Mouse (Mus musculus): ENCODE results near the gene Hectd3. TPM values are rescaled to one million over a fixed set of nuclear protein-coding genes. Genes with fewer than 3 reads are reported as not detected.

The Hectd3 gene
- polyA plus RNA-seq, 1 experiment from 2014 or later, result 14.0 TPM

DNA sequence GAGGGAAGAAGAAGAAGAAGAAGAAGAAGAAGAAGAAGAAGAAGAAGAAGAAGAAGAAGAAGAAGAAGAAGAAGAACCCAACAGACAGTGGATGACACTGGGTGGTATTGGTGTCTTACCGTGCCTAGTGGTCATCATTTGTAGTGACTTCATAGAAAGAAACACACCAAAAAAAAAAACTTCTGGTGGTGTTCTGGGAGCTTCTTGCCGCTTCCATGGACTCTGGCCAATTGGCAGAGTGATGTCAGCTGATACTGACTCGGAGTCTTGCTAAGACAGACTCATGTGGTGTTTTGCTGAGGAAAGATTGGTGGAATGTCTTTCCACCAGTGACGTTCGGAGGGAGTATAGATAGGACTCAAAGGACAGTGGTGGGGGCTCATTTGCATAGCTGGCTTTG lies 15.1 kb downstream of the Hectd3 start:
- no peak overlapping the region for H3K9ac ChIP-seq (ENCODE audit: low read depth, low read length)
- WGBS, result 85% methylated on average over 5 of the region's 5 CpGs

DNA sequence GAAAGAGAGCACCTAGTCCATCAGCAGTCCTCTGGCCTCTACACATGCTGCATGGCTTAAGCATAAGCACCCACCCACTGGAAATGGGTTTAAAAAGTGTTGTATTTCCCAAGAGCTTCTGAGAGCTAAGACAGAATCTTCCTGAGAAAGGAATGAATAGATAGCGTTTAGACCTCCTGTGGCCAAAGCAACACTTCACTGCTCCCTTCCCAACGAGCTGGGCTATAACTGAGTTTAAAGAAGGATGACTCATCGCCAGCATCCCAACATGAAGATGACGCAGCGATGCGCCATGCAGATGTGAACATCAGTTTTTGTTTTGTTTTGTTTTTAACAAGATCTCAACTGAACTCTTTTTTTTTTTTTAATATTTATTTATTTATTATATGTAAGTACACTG lies 18.5 kb downstream of the Hectd3 start:
- WGBS, result 85% methylated on average over 6 of the region's 6 CpGs
- Histone ChIP-seq H3K9me3 (ENCODE audit: control insufficient read depth, low read length) (no peaks in the 10 kb centered on the region), H3K9ac (ENCODE audit: low read depth, low read length) (no peak overlapping the region), H3K27me3 (replicated peaks; ENCODE audit: control insufficient read depth, insufficient read depth, low read length) (no peaks in the 10 kb centered on the region), H3K4me1 (ENCODE audit: control insufficient read depth, insufficient read depth, low read length) (no peaks in the 10 kb centered on the region), H3K36me3 (ENCODE audit: control insufficient read depth, insufficient read depth, low read length) (no peaks in the 10 kb centered on the region), H3K27ac (ENCODE audit: low read length) (no peak overlapping the region), H3K4me3 (ENCODE audit: low read length) (no peak overlapping the region), H3K4me2 (ENCODE audit: low read depth, low read length) (no peak overlapping the region)
- ATAC-seq, result no peak

More for the DNA sequence above, 15.1 kb downstream of the Hectd3 start:
- Histone ChIP-seq H3K9me3 (ENCODE audit: control insufficient read depth, low read length) (no peaks in the 10 kb centered on the region), H3K4me3 (ENCODE audit: low read length) (no peak overlapping the region), H3K4me1 (ENCODE audit: control insufficient read depth, insufficient read depth, low read length) (no peaks in the 10 kb centered on the region), H3K36me3 (ENCODE audit: control insufficient read depth, insufficient read depth, low read length) (no peaks in the 10 kb centered on the region), H3K27me3 (replicated peaks; ENCODE audit: control insufficient read depth, insufficient read depth, low read length) (no peaks in the 10 kb centered on the region), H3K27ac (ENCODE audit: low read length) (no peak overlapping the region), H3K4me2 (ENCODE audit: low read depth, low read length) (no peak overlapping the region)
- ATAC-seq, result no peak

DNA sequence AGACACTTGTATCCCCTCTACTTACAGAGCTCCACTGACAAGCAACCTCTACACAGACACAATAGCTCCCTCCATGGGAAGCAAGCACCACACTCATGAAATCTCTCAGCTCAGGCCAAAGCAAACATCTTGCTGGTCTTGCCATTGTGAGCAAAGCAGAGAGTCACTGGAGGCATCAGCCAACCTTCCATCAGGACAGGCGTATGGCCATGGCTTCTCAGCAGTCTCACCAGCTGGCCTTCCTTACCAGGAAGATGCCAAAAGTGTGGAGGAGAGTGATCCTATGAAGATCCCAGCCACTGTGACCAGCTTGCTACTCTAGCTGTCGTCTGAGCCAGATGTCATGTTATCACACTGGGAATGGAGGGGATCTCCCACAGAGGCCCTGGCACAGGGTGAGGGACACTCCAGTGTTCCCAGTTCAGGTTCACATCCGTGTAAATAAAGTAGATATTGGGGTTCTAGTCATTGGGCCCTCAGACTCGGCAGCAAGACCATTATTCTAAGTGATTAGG lies 19.8 kb downstream of the Hectd3 start:
- Histone ChIP-seq H3K36me3 (ENCODE audit: control insufficient read depth, insufficient read depth, low read length) (no peaks in the 10 kb centered on the region), H3K9me3 (ENCODE audit: control insufficient read depth, low read length) (no peaks in the 10 kb centered on the region), H3K27me3 (replicated peaks; ENCODE audit: control insufficient read depth, insufficient read depth, low read length) (no peaks in the 10 kb centered on the region), H3K4me2 (ENCODE audit: low read depth, low read length) (no peak overlapping the region), H3K4me3 (ENCODE audit: low read length) (no peak overlapping the region), H3K9ac (ENCODE audit: low read depth, low read length) (no peak overlapping the region), H3K4me1 (ENCODE audit: control insufficient read depth, insufficient read depth, low read length) (peaks cover 2% of the 10 kb centered on the region; the same call in 1 of the 2 replicates), H3K27ac (ENCODE audit: low read length) (no peak overlapping the region)
- no peak for ATAC-seq
- 65% methylated on average over 4 of the region's 4 CpGs for WGBS

DNA sequence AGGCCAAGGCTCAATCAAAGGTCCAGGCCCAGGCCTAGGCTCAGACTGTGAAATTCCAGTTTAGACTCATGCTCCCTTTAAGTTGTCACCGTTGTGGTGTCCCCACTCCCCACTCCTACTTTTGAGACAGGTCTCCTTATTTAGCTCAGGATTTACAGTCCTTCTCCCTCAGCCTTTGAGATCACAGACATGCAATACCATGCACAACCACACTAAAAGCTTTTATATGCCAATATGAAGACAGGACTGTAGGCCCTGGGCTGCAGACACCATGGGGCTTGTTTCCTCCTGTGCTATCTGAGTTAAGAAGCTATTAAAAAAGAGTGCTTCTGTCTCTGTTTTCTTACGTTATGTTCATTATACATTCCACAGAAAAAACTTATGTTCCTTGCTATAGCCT lies 22.6 kb downstream of the Hectd3 start:
- no peak for ATAC-seq
- WGBS, result 86% methylated on average over 2 of the region's 2 CpGs
- H3K4me1 ChIP-seq (ENCODE audit: control insufficient read depth, insufficient read depth, low read length), result peaks cover 10% of the 10 kb centered on the region; the same call in 1 of the 2 replicates

DNA sequence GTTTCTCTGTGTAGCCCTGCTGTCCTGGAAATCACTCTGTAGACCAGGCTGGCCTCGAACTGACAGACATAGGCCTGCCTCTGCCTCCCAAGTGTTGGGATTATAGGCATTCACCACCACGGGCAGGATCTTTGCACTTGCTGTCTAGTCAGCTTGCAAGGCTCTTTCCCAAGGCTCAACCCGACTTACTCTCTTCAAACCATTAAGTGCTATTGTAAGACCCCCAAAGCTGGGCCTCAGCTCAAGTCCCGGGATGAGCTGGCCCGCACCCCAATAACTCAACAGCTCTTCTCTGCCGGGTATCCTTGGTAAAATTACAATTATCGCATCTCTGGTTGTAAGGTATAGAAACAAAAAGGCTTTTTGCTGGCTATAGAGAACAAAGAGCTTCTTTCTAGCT lies 23.2 kb downstream of the Hectd3 start:
- Histone ChIP-seq H3K4me3 (ENCODE audit: low read length) (no peak overlapping the region), H3K9me3 (ENCODE audit: control insufficient read depth, low read length) (no peaks in the 10 kb centered on the region), H3K4me2 (ENCODE audit: low read depth, low read length) (no peak overlapping the region), H3K27ac (ENCODE audit: low read length) (no peak overlapping the region), H3K27me3 (replicated peaks; ENCODE audit: control insufficient read depth, insufficient read depth, low read length) (no peaks in the 10 kb centered on the region), H3K4me1 (ENCODE audit: control insufficient read depth, insufficient read depth, low read length) (peaks cover 10% of the 10 kb centered on the region; the same call in 1 of the 2 replicates), H3K36me3 (ENCODE audit: control insufficient read depth, insufficient read depth, low read length) (peaks cover 3% of the 10 kb centered on the region; the same call in 1 of the 2 replicates), H3K9ac (ENCODE audit: low read depth, low read length) (no peak overlapping the region)
- no peak for ATAC-seq
- WGBS, result 87% methylated on average over 7 of the region's 7 CpGs

More for the DNA sequence above, 22.6 kb downstream of the Hectd3 start:
- H3K4me2 ChIP-seq (ENCODE audit: low read depth, low read length), result no peak overlapping the region
- peaks cover 3% of the 10 kb centered on the region; the same call in 1 of the 2 replicates for H3K36me3 ChIP-seq (ENCODE audit: control insufficient read depth, insufficient read depth, low read length)
- no peak overlapping the region for H3K4me3 ChIP-seq (ENCODE audit: low read length)
- no peak overlapping the region for H3K27ac ChIP-seq (ENCODE audit: low read length)
- no peaks in the 10 kb centered on the region for H3K9me3 ChIP-seq (ENCODE audit: control insufficient read depth, low read length)
- H3K27me3 ChIP-seq (replicated peaks; ENCODE audit: control insufficient read depth, insufficient read depth, low read length), result no peaks in the 10 kb centered on the region
- no peak overlapping the region for H3K9ac ChIP-seq (ENCODE audit: low read depth, low read length)

DNA sequence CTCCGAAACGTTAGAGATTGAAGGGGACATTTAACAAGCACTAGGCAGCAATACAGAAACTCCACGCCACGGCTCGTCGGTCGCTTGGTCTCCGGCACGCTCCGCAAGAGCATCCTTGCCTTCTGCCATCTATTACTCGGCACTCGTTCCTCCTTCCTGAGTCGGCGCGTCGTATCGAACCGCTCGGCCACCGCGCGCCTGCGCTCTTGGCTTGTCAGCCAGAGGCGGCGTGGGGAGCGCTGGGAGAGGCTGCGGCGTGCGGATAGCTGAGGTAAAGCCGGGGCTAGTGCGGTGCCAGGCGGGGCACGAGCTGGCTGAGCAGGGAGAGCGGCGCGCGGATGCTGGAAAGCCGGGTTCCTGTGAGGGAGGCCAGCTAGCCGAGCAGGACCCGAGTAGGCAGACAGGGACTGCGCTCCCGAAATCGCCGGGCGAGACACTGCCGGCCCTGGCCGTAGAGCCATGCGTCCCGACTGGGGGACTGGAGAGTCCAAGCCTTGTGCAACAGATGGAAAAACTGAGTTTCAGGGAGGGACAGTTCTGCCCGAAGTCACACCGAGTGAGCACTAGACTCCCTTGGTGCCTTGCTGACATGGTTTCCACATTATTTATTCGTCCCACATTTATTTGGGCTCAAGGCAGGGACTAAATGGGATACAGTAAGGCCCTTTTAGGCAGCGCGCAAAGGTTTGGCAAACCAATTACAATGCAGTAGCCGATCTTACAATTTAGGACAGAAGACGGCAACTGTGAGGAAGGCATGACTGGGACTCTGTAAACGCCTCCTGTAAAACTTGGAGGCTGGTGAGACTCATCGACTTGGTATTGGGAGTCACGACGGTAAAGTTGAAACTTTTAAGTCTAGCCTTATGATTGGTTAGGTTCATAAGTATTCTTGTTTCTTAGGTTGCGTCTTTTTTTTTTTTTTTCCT lies 24.4 kb downstream of the Hectd3 start, which contains the start of gene Eif2b3:
Eif2b3 (plus strand) TSS at position 197 of the 929 bp plus-strand sequence.
- no peaks in the 10 kb centered on the region for H3K27me3 ChIP-seq (replicated peaks; ENCODE audit: control insufficient read depth, insufficient read depth, low read length)
- H3K9ac ChIP-seq (ENCODE audit: low read depth, low read length), result peak within 1 kb of the TSS; percentile 81
- peak; percentile 98 for ATAC-seq
- peaks cover 10% of the 10 kb centered on the region; the same call in 1 of the 2 replicates for H3K4me1 ChIP-seq (ENCODE audit: control insufficient read depth, insufficient read depth, low read length)
- peaks cover 3% of the 10 kb centered on the region; the same call in 1 of the 2 replicates for H3K36me3 ChIP-seq (ENCODE audit: control insufficient read depth, insufficient read depth, low read length)
- H3K4me2 ChIP-seq (ENCODE audit: low read depth, low read length), result peak within 1 kb of the TSS; percentile 79
- peak within 1 kb of the TSS; percentile 68 for H3K4me3 ChIP-seq (ENCODE audit: low read length)
- 0 out of 2 replicates have a peak within 1 kb of the TSS, but pooled peaks have one; percentile 9 for H3K27ac ChIP-seq (ENCODE audit: low read length)
- under 1% methylated on average over 61 of the region's 61 CpGs for WGBS
- H3K9me3 ChIP-seq (ENCODE audit: control insufficient read depth, low read length), result no peaks in the 10 kb centered on the region

DNA sequence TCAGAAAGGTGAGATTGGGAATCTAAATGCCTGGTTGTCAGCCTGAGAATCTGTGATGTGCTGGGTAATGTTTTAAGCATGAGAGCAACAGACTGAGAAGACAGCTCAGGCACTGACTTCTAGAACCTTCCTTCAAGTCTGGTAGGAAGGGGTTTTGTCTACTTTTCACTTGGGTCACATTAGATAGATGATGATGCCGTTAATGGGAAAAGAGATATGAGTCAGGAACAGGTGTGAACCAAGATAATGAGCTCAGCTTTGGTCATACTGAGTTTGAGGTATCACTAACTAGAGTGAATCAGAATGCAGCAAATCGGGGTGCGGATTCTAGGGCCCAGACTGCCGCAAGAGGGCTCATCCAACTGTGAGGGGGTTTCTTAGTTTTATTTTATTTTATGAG lies 28.4 kb downstream of the Hectd3 start:
- H3K9ac ChIP-seq (ENCODE audit: low read depth, low read length), result no peak overlapping the region

DNA sequence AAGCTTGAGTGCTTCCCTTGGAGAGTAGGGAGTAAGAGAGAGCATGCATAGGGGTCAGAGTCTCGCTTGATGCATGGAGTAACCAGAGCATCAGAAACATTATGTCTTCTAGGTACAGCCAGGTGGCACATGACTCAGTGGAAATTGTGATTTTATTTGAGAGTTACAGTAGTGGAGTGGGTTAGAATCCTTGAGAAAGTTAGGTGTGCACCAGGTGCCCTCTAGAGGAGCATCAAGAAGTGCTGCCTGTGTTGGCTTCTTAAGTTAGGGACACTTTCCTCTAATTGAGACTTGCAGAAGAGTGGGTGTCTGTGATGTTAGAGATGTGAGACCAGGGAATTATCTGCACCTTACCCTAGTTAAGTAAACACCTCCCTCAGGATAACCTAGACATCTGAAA lies 36.0 kb downstream of the Hectd3 start:
- 93% methylated on average over 1 of the region's 1 CpGs for WGBS
- Histone ChIP-seq H3K4me1 (ENCODE audit: control insufficient read depth, insufficient read depth, low read length) (no peaks in the 10 kb centered on the region), H3K9ac (ENCODE audit: low read depth, low read length) (no peak overlapping the region), H3K4me3 (ENCODE audit: low read length) (no peak overlapping the region), H3K4me2 (ENCODE audit: low read depth, low read length) (no peak overlapping the region), H3K27ac (ENCODE audit: low read length) (no peak overlapping the region), H3K27me3 (replicated peaks; ENCODE audit: control insufficient read depth, insufficient read depth, low read length) (no peaks in the 10 kb centered on the region), H3K9me3 (ENCODE audit: control insufficient read depth, low read length) (no peaks in the 10 kb centered on the region), H3K36me3 (ENCODE audit: control insufficient read depth, insufficient read depth, low read length) (no peaks in the 10 kb centered on the region)
- ATAC-seq, result no peak

More for the DNA sequence above, 28.4 kb downstream of the Hectd3 start:
- Histone ChIP-seq H3K4me2 (ENCODE audit: low read depth, low read length) (no peak overlapping the region), H3K27ac (ENCODE audit: low read length) (no peak overlapping the region), H3K27me3 (replicated peaks; ENCODE audit: control insufficient read depth, insufficient read depth, low read length) (no peaks in the 10 kb centered on the region), H3K36me3 (ENCODE audit: control insufficient read depth, insufficient read depth, low read length) (peaks cover 3% of the 10 kb centered on the region; the same call in 1 of the 2 replicates), H3K4me3 (ENCODE audit: low read length) (no peak overlapping the region), H3K4me1 (ENCODE audit: control insufficient read depth, insufficient read depth, low read length) (peaks cover 10% of the 10 kb centered on the region; the same call in 1 of the 2 replicates), H3K9me3 (ENCODE audit: control insufficient read depth, low read length) (no peaks in the 10 kb centered on the region)
- ATAC-seq, result no peak
- 99% methylated on average over 4 of the region's 4 CpGs for WGBS

DNA sequence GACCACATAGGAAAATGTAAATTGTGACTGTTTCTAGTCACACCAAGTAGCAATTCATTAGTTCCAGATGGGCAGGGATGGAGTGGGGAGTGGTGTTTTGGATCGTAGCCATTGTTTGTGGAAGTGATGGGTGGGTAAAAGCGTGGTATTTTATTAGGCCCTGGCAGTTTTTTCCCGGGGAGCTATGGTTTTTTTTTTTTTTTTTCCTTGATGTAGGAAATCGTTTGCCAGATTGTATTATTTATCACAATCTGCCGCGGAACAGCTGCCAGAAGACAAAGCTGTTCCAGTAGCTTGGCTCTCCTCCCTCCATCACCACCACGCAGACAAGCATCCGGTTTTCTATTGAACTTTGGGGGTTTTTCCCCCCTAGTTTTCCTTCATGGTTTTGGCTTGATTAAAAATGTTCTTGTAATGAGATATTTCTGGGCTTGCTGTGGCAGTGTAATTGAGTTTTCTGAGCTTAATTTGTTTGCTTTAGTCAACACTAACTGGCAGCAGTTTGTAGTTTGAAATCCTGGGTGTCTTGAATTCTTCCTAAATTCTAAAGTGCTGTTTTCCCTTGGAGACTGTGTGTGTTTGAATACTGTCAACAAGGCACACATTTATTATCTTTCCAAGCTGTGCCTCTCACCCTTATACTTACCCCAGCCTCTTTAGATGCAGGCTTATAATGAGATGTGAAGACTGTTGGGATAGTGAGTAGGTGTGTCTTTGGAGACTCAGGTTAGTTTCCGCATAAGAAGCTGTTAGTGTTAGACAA lies 45.0 kb downstream of the Hectd3 start:
- H3K27me3 ChIP-seq (replicated peaks; ENCODE audit: control insufficient read depth, insufficient read depth, low read length), result no peaks in the 10 kb centered on the region
- WGBS, result 34% methylated on average over 9 of the region's 9 CpGs
- no peak overlapping the region for H3K4me2 ChIP-seq (ENCODE audit: low read depth, low read length)

More for the DNA sequence above, 45.0 kb downstream of the Hectd3 start:
- Histone ChIP-seq H3K27ac (ENCODE audit: low read length) (peak overlapping the region; percentile 61), H3K4me3 (ENCODE audit: low read length) (no peak overlapping the region), H3K9ac (ENCODE audit: low read depth, low read length) (no peak overlapping the region), H3K36me3 (ENCODE audit: control insufficient read depth, insufficient read depth, low read length) (no peaks in the 10 kb centered on the region), H3K4me1 (ENCODE audit: control insufficient read depth, insufficient read depth, low read length) (peaks cover 3% of the 10 kb centered on the region; the same call in 1 of the 2 replicates), H3K9me3 (ENCODE audit: control insufficient read depth, low read length) (no peaks in the 10 kb centered on the region)
- ATAC-seq, result no peak

All from intestine, embryonic 16.5 days (tissue).